In the genomic region with DNA sequence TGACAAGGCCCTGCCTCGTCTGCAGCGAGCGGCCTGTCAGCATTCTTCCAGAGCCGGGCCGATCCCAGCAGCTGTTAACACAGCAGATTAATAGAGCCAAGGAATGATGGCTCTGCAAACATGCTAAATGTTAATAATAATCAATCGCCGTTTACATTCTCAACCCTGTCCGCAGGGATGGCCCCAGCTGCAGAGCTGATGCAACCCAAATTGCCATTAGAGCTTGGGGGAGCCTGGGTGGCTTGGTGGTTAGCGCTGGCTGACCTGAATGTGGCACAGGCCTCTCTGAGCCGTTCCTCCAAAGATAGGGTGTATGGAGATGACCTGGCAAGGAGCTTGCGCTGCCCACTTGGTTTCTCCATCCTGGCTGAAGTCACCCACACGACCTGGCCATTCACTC, we compare ENCODE assay signal across 19 mouse cellular contexts.
A peak's percentile ranks its signal among the peaks of the same experiment; 100 is the strongest.
DNase-seq lines count a peak whose midpoint lies in the region; ATAC-seq lines count a peak whose summit lies in the region.
"Had no signal": no experiment of that assay in that cellular context is flagged by ENCODE, and none has a peak within 500 bp of the region (broad histone marks: within the 10 kb centered on the region; RNA-seq: fewer than 3 reads in every experiment).

No protein-coding gene starts in this region.

- no peaks in the 10 kb centered on the region for H3K36me3 ChIP-seq in heart, embryonic 10.5 days
- H3K36me3 ChIP-seq in hindbrain, embryonic 11.5 days (ENCODE audit: control insufficient read depth, insufficient read depth, low read length): no peaks in the 10 kb centered on the region
- H3K36me3 ChIP-seq in hindbrain, embryonic 12.5 days: no peaks in the 10 kb centered on the region
- H3K36me3 ChIP-seq in midbrain, embryonic 10.5 days: no peaks in the 10 kb centered on the region
- H3K36me3 ChIP-seq in midbrain, embryonic 11.5 days (ENCODE audit: control insufficient read depth, insufficient read depth, low read length): no peaks in the 10 kb centered on the region
- H3K36me3 ChIP-seq in embryonic facial prominence, embryonic 10.5 days (replicated peaks): no peaks in the 10 kb centered on the region
- H3K36me3 ChIP-seq: embryonic facial prominence, embryonic 15.5 days; intestine, embryonic 15.5 days had no signal

- 0 out of 2 replicates have a peak, but pooled peaks cover 3% of the 10 kb centered on the region for H3K27me3 ChIP-seq in heart, embryonic 10.5 days (ENCODE audit: insufficient read depth, poor library complexity, severe bottlenecking)
- 0 out of 2 replicates have a peak, but pooled peaks cover 3% of the 10 kb centered on the region for H3K27me3 ChIP-seq in hindbrain, embryonic 11.5 days (ENCODE audit: control insufficient read depth, insufficient read depth, low read length)
- H3K27me3 ChIP-seq in hindbrain, embryonic 12.5 days: peaks cover 25% of the 10 kb centered on the region
- peaks cover 63% of the 10 kb centered on the region for H3K27me3 ChIP-seq in midbrain, embryonic 10.5 days (ENCODE audit: low read depth, poor library complexity, severe bottlenecking)
- H3K27me3 ChIP-seq in midbrain, embryonic 11.5 days (ENCODE audit: control insufficient read depth, insufficient read depth, low read length): peaks cover 9% of the 10 kb centered on the region; the same call in 1 of the 2 replicates
- H3K27me3 ChIP-seq in embryonic facial prominence, embryonic 10.5 days (replicated peaks; ENCODE audit: low read depth, poor library complexity, severe bottlenecking): peaks cover 31% of the 10 kb centered on the region
- H3K27me3 ChIP-seq: intestine, embryonic 15.5 days had no signal

- H3K4me1 ChIP-seq in heart, embryonic 10.5 days: peaks cover 67% of the 10 kb centered on the region
- H3K4me1 ChIP-seq in hindbrain, embryonic 11.5 days (replicated peaks; ENCODE audit: control insufficient read depth, insufficient read depth, low read length): peaks cover 23% of the 10 kb centered on the region
- H3K4me1 ChIP-seq in hindbrain, embryonic 12.5 days: peaks cover 58% of the 10 kb centered on the region
- H3K4me1 ChIP-seq in midbrain, embryonic 10.5 days: peaks cover 65% of the 10 kb centered on the region
- peaks cover 23% of the 10 kb centered on the region for H3K4me1 ChIP-seq in midbrain, embryonic 11.5 days (ENCODE audit: control insufficient read depth, insufficient read depth, low read length)
- H3K4me1 ChIP-seq in embryonic facial prominence, embryonic 10.5 days: peaks cover 74% of the 10 kb centered on the region

- no peak overlapping the region for H3K9ac ChIP-seq in hindbrain, embryonic 11.5 days (ENCODE audit: low read depth, low read length)
- H3K9ac ChIP-seq in hindbrain, embryonic 12.5 days: no peak overlapping the region
- H3K9ac ChIP-seq in midbrain, embryonic 11.5 days (ENCODE audit: low read length): no peak overlapping the region
- H3K9ac ChIP-seq: embryonic facial prominence, embryonic 15.5 days; intestine, embryonic 15.5 days had no signal

- ATAC-seq in hindbrain, embryonic 11.5 days (ENCODE audit: low FRiP score): no peak
- ATAC-seq in hindbrain, embryonic 12.5 days (ENCODE audit: low FRiP score): no peak
- ATAC-seq in midbrain, embryonic 11.5 days (ENCODE audit: low FRiP score): no peak
- ATAC-seq: forebrain, embryonic 14.5 days had no signal

- H3K4me3 ChIP-seq in heart, embryonic 10.5 days: no peak overlapping the region
- no peak overlapping the region for H3K4me3 ChIP-seq in hindbrain, embryonic 11.5 days (ENCODE audit: low read depth, low read length)
- H3K4me3 ChIP-seq in hindbrain, embryonic 12.5 days: no peak overlapping the region
- no peak overlapping the region for H3K4me3 ChIP-seq in midbrain, embryonic 10.5 days
- no peak overlapping the region for H3K4me3 ChIP-seq in midbrain, embryonic 11.5 days (ENCODE audit: low read depth, low read length)
- no peak overlapping the region for H3K4me3 ChIP-seq in embryonic facial prominence, embryonic 10.5 days
- H3K4me3 ChIP-seq: embryonic facial prominence, embryonic 15.5 days; erythroblast, embryonic 14.5 days; forebrain, embryonic 10.5 days; gastrocnemius, adult 2 months; intestine, embryonic 15.5 days had no signal

- no peak overlapping the region for H3K4me2 ChIP-seq in hindbrain, embryonic 11.5 days (replicated peaks; ENCODE audit: low read depth, low read length)
- no peak overlapping the region for H3K4me2 ChIP-seq in hindbrain, embryonic 12.5 days (replicated peaks)
- no peak overlapping the region for H3K4me2 ChIP-seq in midbrain, embryonic 11.5 days
- H3K4me2 ChIP-seq: embryonic facial prominence, embryonic 15.5 days had no signal

- H3K9me3 ChIP-seq in heart, embryonic 10.5 days: no peaks in the 10 kb centered on the region
- no peaks in the 10 kb centered on the region for H3K9me3 ChIP-seq in hindbrain, embryonic 11.5 days (ENCODE audit: control insufficient read depth, low read length)
- H3K9me3 ChIP-seq in hindbrain, embryonic 12.5 days (replicated peaks): no peaks in the 10 kb centered on the region
- no peaks in the 10 kb centered on the region for H3K9me3 ChIP-seq in midbrain, embryonic 10.5 days (replicated peaks)
- H3K9me3 ChIP-seq in midbrain, embryonic 11.5 days (ENCODE audit: control insufficient read depth, low read length): no peaks in the 10 kb centered on the region
- H3K9me3 ChIP-seq in embryonic facial prominence, embryonic 10.5 days: no peaks in the 10 kb centered on the region
- H3K9me3 ChIP-seq: embryonic facial prominence, embryonic 15.5 days; forebrain, embryonic 10.5 days; intestine, embryonic 15.5 days had no signal

- no peak for DNase-seq in heart, embryonic 10.5 days (ENCODE audit: low spot score)
- DNase-seq in heart, postnatal 14 days: no peak
- peak; percentile 52 for DNase-seq in hindbrain, embryonic 11.5 days (ENCODE audit: low spot score)
- no peak for DNase-seq in midbrain, embryonic 10.5 days (ENCODE audit: low spot score)
- DNase-seq in midbrain, embryonic 11.5 days (ENCODE audit: low spot score, missing footprints): no peak
- no peak for DNase-seq in embryonic facial prominence, embryonic 10.5 days (ENCODE audit: low spot score)
- DNase-seq: adrenal gland, postnatal 14 days; cerebellum, adult 11-12 months; cerebellum, adult 9-10 months; cerebellum, postnatal 25 days; gastrocnemius, adult 2 months; gastrocnemius, postnatal 25 days; heart, postnatal 4 days had no signal

- peak overlapping the region; percentile 88; the same call in 1 of the 2 replicates for H3K27ac ChIP-seq in heart, embryonic 10.5 days
- H3K27ac ChIP-seq in hindbrain, embryonic 11.5 days (ENCODE audit: low read depth, low read length): peak overlapping the region; percentile 51; the same call in 1 of the 2 replicates
- H3K27ac ChIP-seq in hindbrain, embryonic 12.5 days: no peak overlapping the region; the same call in 1 of the 2 replicates
- H3K27ac ChIP-seq in midbrain, embryonic 10.5 days (replicated peaks): peak overlapping the region; percentile 38
- H3K27ac ChIP-seq in midbrain, embryonic 11.5 days (ENCODE audit: low read depth, low read length): no peak overlapping the region
- 0 out of 2 replicates have a peak overlapping the region, but pooled peaks have one; percentile 0 for H3K27ac ChIP-seq in embryonic facial prominence, embryonic 10.5 days (replicated peaks)
- H3K27ac ChIP-seq: embryonic facial prominence, embryonic 15.5 days; gastrocnemius, adult 2 months had no signal

- 78% methylated on average over 12 of the region's 12 CpGs for WGBS in heart, embryonic 10.5 days
- WGBS in hindbrain, embryonic 11.5 days: 78% methylated on average over 12 of the region's 12 CpGs
- 64% methylated on average over 12 of the region's 12 CpGs for WGBS in hindbrain, embryonic 12.5 days
- 90% methylated on average over 12 of the region's 12 CpGs for WGBS in midbrain, embryonic 10.5 days
- WGBS in midbrain, embryonic 11.5 days: 86% methylated on average over 12 of the region's 12 CpGs
- 90% methylated on average over 12 of the region's 12 CpGs for WGBS in embryonic facial prominence, embryonic 10.5 days

- intact Hi-C loops in heart, postnatal 14 days (cut with DNase I): no loop called here

Comparison
In these comparisons a context has a peak if more than half of its experiments do, and no peak if none do; other contexts are left out.
1. H3K27ac ChIP-seq: peak in heart, embryonic 10.5 days (single experiment), hindbrain, embryonic 11.5 days (single experiment), midbrain, embryonic 10.5 days (single experiment) and embryonic facial prominence, embryonic 10.5 days (single experiment); none in hindbrain, embryonic 12.5 days (single experiment) and midbrain, embryonic 11.5 days (single experiment).